7 mouse cellular contexts compared by ENCODE assay signal in genomic region chr3:122293223-122293953, GRCm38 (mm10). TPM values are rescaled to one million over a fixed set of nuclear protein-coding genes. Genes with fewer than 3 reads are reported as not detected.
DNase-seq lines count a peak whose midpoint lies in the region; ATAC-seq lines count a peak whose summit lies in the region.

No protein-coding gene starts in this region.

- peak overlapping the region; percentile 100 for H3K27ac ChIP-seq in hindbrain, embryonic 12.5 days
- peak overlapping the region; percentile 33 for H3K27ac ChIP-seq in liver, embryonic 11.5 days (ENCODE audit: low read depth, low read length)
- peak overlapping the region; percentile 99 for H3K27ac ChIP-seq in neural tube, embryonic 12.5 days

- under 1% methylated on average over 102 of the region's 105 CpGs for WGBS in hindbrain, embryonic 12.5 days
- under 1% methylated on average over 102 of the region's 105 CpGs for WGBS in liver, embryonic 11.5 days
- under 1% methylated on average over 105 of the region's 105 CpGs for WGBS in neural tube, embryonic 12.5 days

- no peaks in the 10 kb centered on the region for H3K9me3 ChIP-seq in erythroblast, embryonic 14.5 days (ENCODE audit: control insufficient read depth, low read length)
- H3K9me3 ChIP-seq in hindbrain, embryonic 12.5 days (replicated peaks) = no peaks in the 10 kb centered on the region
- H3K9me3 ChIP-seq in liver, embryonic 11.5 days (ENCODE audit: control insufficient read depth, low read length) = no peaks in the 10 kb centered on the region
- no peaks in the 10 kb centered on the region for H3K9me3 ChIP-seq in neural tube, embryonic 12.5 days

- peak; percentile 72 for ATAC-seq in hindbrain, embryonic 12.5 days (ENCODE audit: low FRiP score)
- peak; percentile 82 for ATAC-seq in liver, embryonic 11.5 days (replicated peaks; ENCODE audit: low FRiP score)
- peak; percentile 63 for ATAC-seq in neural tube, embryonic 12.5 days (ENCODE audit: low FRiP score, low read depth)

- H3K4me1 ChIP-seq in erythroblast, embryonic 14.5 days (ENCODE audit: control insufficient read depth) = peaks cover 32% of the 10 kb centered on the region
- H3K4me1 ChIP-seq in hindbrain, embryonic 12.5 days = peaks cover 36% of the 10 kb centered on the region
- H3K4me1 ChIP-seq in liver, embryonic 11.5 days (replicated peaks; ENCODE audit: control insufficient read depth, insufficient read depth, low read length) = peaks cover 10% of the 10 kb centered on the region
- peaks cover 32% of the 10 kb centered on the region for H3K4me1 ChIP-seq in neural tube, embryonic 12.5 days

- H3K36me3 ChIP-seq in erythroblast, embryonic 14.5 days (ENCODE audit: control insufficient read depth) = no peaks in the 10 kb centered on the region
- no peaks in the 10 kb centered on the region for H3K36me3 ChIP-seq in hindbrain, embryonic 12.5 days
- no peaks in the 10 kb centered on the region for H3K36me3 ChIP-seq in liver, embryonic 11.5 days (ENCODE audit: control insufficient read depth, insufficient read depth, low read length)
- no peaks in the 10 kb centered on the region for H3K36me3 ChIP-seq in neural tube, embryonic 12.5 days

- H3K9ac ChIP-seq in hindbrain, embryonic 12.5 days = peak overlapping the region; percentile 89
- H3K9ac ChIP-seq in liver, embryonic 11.5 days (ENCODE audit: low read depth, low read length) = peak overlapping the region; percentile 82
- H3K9ac ChIP-seq in neural tube, embryonic 12.5 days = peak overlapping the region; percentile 91

- DNase-seq in right cerebral cortex, postnatal 36 days (ENCODE audit: low spot score in 2 of 2) = peak; percentile 50 to 57
- DNase-seq in right cerebral cortex, adult 2 months (ENCODE audit: low spot score in 2 of 2) = no peak
- peak; percentile 28 for DNase-seq in adrenal gland, adult 8-10 months
- no peak for DNase-seq in liver, embryonic 11.5 days (ENCODE audit: low spot score)

- peaks cover 53% of the 10 kb centered on the region for H3K27me3 ChIP-seq in erythroblast, embryonic 14.5 days (ENCODE audit: control insufficient read depth)
- no peaks in the 10 kb centered on the region for H3K27me3 ChIP-seq in hindbrain, embryonic 12.5 days
- no peaks in the 10 kb centered on the region for H3K27me3 ChIP-seq in liver, embryonic 11.5 days (replicated peaks; ENCODE audit: control insufficient read depth, insufficient read depth, low read length)
- H3K27me3 ChIP-seq in neural tube, embryonic 12.5 days (replicated peaks) = no peaks in the 10 kb centered on the region

- H3K4me2 ChIP-seq in hindbrain, embryonic 12.5 days (replicated peaks) = peak overlapping the region; percentile 61
- peak overlapping the region; percentile 81 for H3K4me2 ChIP-seq in liver, embryonic 11.5 days
- H3K4me2 ChIP-seq in neural tube, embryonic 12.5 days (replicated peaks) = peak overlapping the region; percentile 75

- peak overlapping the region; percentile 85 for H3K4me3 ChIP-seq in erythroblast, embryonic 14.5 days (replicated peaks)
- H3K4me3 ChIP-seq in hindbrain, embryonic 12.5 days = peak overlapping the region; percentile 84
- H3K4me3 ChIP-seq in liver, embryonic 11.5 days (ENCODE audit: low read depth, low read length) = peak overlapping the region; percentile 77
- peak overlapping the region; percentile 82 for H3K4me3 ChIP-seq in neural tube, embryonic 12.5 days

RNA-seq across cellular contexts. Expression of gene Bcar3, which starts 0.5 kb away (rescaled TPM):
- 10 to 100 TPM; 64.1 to 91.3 (median 70.4) TPM for total RNA-seq in adrenal gland, adult 8-10 months (2022)
- 0.04 TPM in 1 of 2 replicates, not detected in the other for polyA plus RNA-seq in erythroblast, embryonic 14.5 days (2012)
- 8.1 and 8.8 TPM in 2 replicates for polyA plus RNA-seq in hindbrain, embryonic 12.5 days (2016; fragmentation: Nextera tagmentation; extraction: Ambion mirVana)
- 10.1 and 12.2 TPM in 2 replicates for polyA plus RNA-seq in liver, embryonic 11.5 days (2014; fragmentation: Nextera tagmentation; extraction: Ambion mirVana)
- polyA plus RNA-seq in neural tube, embryonic 12.5 days (2016; fragmentation: Nextera tagmentation; extraction: Ambion mirVana) = 13.2 and 14.0 TPM in 2 replicates

RNA-seq across cellular contexts. Expression of gene Dnttip2, which starts 19.2 kb away (rescaled TPM):
- 10 to 100 TPM; 36.0 to 43.2 (median 38.6) TPM for total RNA-seq in adrenal gland, adult 8-10 months (2022)
- polyA plus RNA-seq in erythroblast, embryonic 14.5 days (2012) = 0.62 and 0.87 TPM in 2 replicates
- 70.1 and 75.0 TPM in 2 replicates for polyA plus RNA-seq in hindbrain, embryonic 12.5 days (2016; fragmentation: Nextera tagmentation; extraction: Ambion mirVana)
- 93.7 and 102 TPM in 2 replicates for polyA plus RNA-seq in liver, embryonic 11.5 days (2014; fragmentation: Nextera tagmentation; extraction: Ambion mirVana)
- 70.4 and 72.8 TPM in 2 replicates for polyA plus RNA-seq in neural tube, embryonic 12.5 days (2016; fragmentation: Nextera tagmentation; extraction: Ambion mirVana)

RNA-seq across cellular contexts. Expression of gene Gclm, which starts 48.0 kb away (rescaled TPM):
- total RNA-seq in adrenal gland, adult 8-10 months (2022) = 100 to 1,000 TPM in 2 of 4 experiments, 10 to 100 TPM in 2; 85.9 to 118 (median 100) TPM
- polyA plus RNA-seq in erythroblast, embryonic 14.5 days (2012) = 124 and 137 TPM in 2 replicates
- polyA plus RNA-seq in hindbrain, embryonic 12.5 days (2016; fragmentation: Nextera tagmentation; extraction: Ambion mirVana) = 72.4 and 72.9 TPM in 2 replicates
- polyA plus RNA-seq in liver, embryonic 11.5 days (2014; fragmentation: Nextera tagmentation; extraction: Ambion mirVana) = 367 and 406 TPM in 2 replicates
- 62.3 and 63.9 TPM in 2 replicates for polyA plus RNA-seq in neural tube, embryonic 12.5 days (2016; fragmentation: Nextera tagmentation; extraction: Ambion mirVana)

Comparison
In these comparisons a context has a peak if more than half of its experiments do, and no peak if none do; other contexts are left out.
1. DNase-seq: peak in right cerebral cortex, postnatal 36 days (2 of 2) and adrenal gland, adult 8-10 months (single experiment); none in right cerebral cortex, adult 2 months (0 of 2) and liver, embryonic 11.5 days (single experiment).
2. H3K27ac ChIP-seq: peak in every context shown above with its lines; median percentile 100 in hindbrain, embryonic 12.5 days; 99 in neural tube, embryonic 12.5 days; 33 in liver, embryonic 11.5 days.
3. RNA of gene Dnttip2, which starts 19.2 kb away (polyA plus RNA-seq): 93.7 to 102 TPM in liver, embryonic 11.5 days, 70.4 to 72.8 TPM in neural tube, embryonic 12.5 days and 70.1 to 75.0 TPM in hindbrain, embryonic 12.5 days; 0.62 to 0.87 TPM in erythroblast, embryonic 14.5 days; every median in the first group is over 10 times any median in the second.
4. Peak in every context shown above with its lines, with median percentiles within 50 percentile points of each other: H3K4me3 ChIP-seq, ATAC-seq, H3K4me2 ChIP-seq and H3K9ac ChIP-seq.